Mouse (Mus musculus) embryo, embryonic 11 days (tissue): ENCODE measurements at regions not wholly inside any gene's neighbourhood (a gene's known extent, or its start where the extent isn't known, plus 50 kb on each side); places are given as distances from the start of the nearest gene placed in this dataset.
A peak's percentile ranks its signal among the peaks of the same experiment; 100 is the strongest.

Experiments used
- DNase-seq: peaks from one replicate; pipeline ENCODE4 v3.0.0-alpha.2; 2015

DNA sequence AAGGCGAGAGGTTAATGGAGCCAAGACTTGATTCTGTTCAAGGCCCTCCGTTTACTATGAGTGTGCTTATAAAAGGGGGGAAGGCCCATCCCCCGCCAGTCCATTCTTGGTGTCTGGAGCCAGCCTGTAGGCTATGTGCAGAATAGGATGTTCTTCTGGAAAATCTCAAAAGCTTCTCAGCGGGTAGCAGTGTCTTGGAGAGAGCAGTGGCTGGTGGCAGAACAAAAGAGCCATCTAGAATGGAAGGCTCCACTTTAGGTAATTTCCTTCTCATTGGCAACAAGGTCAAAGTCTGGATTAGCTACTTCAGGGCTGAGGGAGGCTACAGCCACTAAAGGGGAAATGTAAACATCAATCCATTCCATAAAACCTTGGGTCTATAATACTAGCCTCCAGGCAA, 1150.8 kb upstream of the Ptprd start:
- DNase-seq, result no peak

DNA sequence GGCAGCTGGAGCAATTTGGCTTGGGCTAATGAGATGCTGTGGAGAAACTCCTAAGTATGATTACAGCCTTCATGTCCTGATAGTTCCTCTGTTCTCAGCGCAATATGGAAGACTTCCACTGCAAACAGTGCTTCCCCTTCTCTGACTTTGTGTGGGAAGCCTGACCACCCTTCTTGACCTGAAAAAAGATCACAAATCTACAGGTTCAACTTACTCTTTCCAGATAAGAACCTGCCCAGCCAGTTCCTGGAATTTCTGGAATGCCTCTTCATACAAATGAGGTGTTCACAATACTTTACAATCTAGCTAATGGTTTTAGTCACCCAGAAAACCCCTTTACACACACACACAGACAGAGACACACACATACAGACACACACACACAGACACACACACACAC, 1146.0 kb upstream of the Ptprd start:
- DNase-seq, result peak; percentile 3

DNA sequence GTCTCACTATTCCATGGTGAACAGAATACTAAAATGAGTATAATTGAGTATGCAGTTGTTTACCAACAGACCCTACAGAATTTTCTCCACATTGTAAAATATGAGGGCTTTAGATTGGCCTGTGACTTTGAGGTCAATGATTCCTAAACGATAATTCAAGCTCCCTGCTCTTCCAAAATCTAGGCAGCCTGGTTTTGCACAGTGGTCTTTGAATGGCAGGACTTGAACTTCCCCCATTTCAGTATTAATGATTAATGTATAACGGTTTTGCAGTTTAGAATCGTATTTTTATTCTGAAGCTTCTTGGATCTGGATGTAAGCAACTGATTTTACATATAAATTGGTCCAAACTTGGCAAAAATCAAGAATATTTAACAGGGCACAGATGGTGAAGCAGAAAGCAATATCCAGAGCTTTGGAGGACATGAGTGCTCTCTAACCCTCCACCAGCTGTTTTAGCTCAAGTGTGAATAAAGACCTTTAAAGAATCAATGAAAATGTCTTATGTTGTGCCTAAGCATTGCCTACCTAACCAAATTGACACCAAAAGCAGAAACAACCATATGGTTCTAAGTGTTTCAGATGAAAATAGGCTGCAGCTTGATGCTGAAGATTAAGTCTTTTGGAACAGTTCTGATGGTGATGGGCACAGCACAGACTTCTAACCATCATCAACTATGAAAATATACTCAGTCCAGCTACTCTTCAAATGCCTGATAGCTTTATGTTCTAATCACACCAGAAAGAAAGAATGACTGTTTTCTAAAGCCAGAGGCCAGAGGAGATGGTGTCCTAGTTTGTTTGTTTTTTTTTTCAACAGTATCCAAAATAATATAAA, 1098.3 kb upstream of the Ptprd start:
- no peak for DNase-seq

DNA sequence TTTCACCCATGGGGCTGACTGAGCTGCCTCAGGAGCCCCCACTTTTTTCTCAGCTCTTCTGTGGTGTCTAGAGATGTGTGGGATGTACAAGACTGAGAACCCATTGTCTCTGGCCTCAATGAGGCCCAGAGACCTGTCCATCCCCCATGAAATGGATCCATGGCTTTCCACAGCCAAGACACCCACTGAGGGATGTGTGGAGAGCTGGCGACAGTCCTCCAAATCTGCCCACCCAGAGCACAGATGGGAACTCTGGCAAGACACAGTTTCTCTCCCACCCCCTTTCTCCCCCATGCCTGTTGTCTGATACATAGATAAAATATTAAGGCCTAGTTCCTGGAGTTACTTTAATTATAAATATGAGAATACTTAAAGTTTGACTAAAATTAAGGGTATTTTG, 1079.3 kb upstream of the Ptprd start:
- DNase-seq, result no peak

DNA sequence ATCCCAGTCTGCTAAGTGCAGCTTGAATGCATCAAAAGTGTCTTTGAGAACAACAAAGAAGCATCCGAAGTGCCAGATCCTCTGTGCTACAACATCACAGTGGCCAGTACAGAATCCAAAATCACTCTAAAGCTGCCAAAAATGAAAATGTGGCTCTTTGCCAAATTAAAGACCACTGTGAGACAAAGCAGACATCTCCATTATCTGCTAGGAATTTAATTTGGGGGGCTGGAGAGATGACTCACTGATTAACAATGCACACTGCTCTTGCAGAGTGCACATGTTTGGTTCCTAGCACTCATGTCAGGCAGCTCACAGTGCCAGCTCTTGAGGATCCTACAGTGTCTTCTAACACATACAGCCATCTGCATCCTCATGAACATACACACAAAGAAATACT, 1053.3 kb upstream of the Ptprd start:
- DNase-seq, result no peak

DNA sequence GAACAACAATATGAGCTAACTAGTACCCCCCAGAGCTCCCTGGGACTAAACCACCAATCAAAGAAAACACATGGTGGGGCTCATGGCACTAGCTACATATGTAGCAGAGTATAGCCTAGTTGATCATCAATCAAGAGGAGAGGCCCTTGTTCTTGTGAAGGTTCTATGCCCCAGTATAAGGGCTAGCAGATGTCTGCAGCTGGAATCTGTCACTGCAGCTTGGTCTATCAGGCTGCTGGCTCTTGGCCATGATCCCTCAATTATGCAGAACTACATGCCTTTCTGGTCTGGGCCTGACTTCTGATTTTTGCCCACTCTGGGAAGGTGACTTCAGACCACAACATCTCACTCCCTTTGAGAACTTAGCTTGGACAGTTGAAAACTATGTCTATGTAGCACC, 1031.4 kb upstream of the Ptprd start:
- no peak for DNase-seq

DNA sequence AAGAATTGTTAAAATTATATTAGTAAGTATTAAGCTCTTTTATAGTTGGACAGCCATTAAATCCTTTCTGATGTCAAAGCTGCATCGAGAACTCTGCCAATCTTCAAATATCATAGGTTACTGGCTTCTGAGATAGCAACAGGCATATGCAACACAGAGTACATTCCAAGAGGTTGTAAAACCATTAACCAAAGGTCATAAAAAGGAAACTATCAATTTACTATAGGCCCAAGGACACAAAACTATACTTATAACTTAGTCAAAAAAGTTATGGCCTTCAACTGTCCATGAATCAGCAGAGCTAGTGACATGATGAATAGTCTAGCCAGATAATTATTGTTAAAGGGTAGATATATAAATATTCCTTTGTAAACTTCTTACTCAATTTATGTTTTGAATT, 1029.9 kb upstream of the Ptprd start:
- no peak for DNase-seq

DNA sequence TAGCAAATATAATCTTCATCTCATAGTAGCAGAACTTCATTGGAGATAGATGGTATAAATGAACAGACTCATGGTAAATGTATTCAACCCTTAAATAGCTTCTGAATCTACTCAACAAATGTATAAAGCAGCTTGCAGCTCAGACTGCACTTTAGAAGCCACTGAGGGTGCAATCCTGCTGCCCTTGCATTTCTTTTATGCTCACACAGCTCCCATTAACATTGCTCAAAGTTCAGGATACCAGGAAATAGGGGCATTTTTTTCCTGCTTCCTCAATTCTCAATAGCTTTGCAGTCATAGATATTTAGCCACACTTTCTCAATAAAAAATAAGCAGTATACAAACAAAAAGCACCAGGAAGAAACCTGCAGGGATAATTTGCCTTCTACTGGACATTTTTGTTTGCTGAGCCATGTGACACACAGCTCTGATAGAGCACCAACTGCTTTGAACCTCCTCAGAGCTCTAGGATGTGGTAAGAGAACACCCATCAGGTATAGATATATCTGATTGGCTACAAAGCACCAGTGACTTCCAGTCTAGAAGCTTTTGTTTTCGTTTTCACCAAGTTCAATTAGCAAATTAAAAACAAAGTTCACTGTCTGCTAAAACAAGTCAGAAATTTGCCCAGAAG, 1012.5 kb upstream of the Ptprd start:
- no peak for DNase-seq
